Mouse (Mus musculus): ENCODE data around the gene Igsf3.

DNA sequence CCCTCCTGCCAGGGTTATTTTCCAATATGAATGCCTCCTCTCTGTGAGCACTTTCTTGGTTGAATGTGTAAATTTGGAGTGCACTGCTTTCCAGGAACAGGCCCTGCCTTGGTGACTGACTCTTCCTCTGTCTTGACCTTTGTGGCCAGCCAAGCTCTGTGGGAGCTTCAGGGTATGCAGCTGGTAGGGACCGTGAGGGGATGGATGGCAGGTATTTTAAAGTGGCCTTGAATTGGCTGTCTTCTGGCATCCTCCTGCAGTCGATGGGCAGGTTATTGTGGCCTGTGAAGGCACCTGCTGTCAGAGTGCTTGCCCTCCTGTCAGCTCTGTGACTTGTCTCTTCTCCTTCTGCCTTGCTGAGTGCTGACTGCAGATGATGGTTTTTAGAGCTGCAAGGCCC lies 33.3 kb downstream of the Igsf3 start:
- TF ChIP-seq POLR2A (IDR thresholded peaks at IDR 0.05; ENCODE audit: low read depth, low read length) (no peak), CTCF (IDR thresholded peaks at IDR 0.05; ENCODE audit: borderline replicate concordance, insufficient read depth, low read length) (no peak)
